Mouse (Mus musculus) colon, adult 2 months (tissue): Measurements from ENCODE around the gene Zfp639. TPM values are rescaled to one million over a fixed set of nuclear protein-coding genes. Genes with fewer than 3 reads are reported as not detected.

Experiments
- polyA plus RNA-seq: library from polyadenylated mRNA; depleted of rRNA; stranded (reverse); fragments of >200 nt; gene quantifications from 2 replicates; pipeline ENCODE4 v1.2.3, GENCODE M21; 2012; rRNA removed

Zfp639 gene
- polyA plus RNA-seq = 14.7 and 16.2 TPM in 2 replicates

DNA sequence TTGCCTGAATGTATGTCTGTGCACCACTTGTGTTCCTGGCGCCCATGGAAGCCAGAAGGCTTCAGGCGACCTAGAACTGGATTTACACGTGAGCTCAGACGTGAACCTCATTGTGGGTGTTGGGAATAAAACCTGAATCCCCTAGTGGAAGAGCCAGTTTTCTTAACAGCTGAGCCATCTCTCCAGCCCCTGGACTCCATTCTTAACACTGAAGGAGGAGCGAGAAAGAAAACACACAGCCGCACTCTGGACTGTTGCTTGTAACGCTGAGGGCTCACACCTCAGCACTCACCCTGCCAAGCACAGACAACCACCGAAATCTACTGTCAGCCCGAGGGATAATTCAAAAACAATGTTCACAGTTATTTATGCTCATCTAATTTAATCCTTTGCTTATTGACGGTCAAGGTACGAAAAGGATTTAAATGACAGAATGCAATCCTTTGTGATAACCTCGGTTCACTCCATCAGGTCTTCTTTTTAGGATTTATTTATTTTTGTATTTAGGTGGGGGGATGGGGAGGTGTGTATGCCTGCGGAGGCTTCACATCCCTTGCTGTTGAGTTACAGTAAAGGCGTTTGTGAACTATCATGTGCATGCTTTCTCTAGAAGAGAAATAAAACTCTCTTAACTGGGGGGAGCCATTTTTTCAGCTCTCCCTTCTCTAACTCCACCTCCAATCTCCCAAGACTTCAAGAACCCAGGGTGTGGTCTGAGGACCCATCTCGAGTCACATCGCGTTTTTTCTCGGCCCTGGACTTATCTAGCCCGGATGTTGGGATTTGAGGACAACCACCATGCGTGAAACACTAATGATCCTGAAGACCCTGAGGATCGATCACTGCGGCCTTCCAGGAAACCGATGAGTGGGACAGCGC, at the start of gene Zfp639:
Gene Zfp639, plus strand, starts transcription at position 764 of the 879 bp plus-strand sequence.

DNA sequence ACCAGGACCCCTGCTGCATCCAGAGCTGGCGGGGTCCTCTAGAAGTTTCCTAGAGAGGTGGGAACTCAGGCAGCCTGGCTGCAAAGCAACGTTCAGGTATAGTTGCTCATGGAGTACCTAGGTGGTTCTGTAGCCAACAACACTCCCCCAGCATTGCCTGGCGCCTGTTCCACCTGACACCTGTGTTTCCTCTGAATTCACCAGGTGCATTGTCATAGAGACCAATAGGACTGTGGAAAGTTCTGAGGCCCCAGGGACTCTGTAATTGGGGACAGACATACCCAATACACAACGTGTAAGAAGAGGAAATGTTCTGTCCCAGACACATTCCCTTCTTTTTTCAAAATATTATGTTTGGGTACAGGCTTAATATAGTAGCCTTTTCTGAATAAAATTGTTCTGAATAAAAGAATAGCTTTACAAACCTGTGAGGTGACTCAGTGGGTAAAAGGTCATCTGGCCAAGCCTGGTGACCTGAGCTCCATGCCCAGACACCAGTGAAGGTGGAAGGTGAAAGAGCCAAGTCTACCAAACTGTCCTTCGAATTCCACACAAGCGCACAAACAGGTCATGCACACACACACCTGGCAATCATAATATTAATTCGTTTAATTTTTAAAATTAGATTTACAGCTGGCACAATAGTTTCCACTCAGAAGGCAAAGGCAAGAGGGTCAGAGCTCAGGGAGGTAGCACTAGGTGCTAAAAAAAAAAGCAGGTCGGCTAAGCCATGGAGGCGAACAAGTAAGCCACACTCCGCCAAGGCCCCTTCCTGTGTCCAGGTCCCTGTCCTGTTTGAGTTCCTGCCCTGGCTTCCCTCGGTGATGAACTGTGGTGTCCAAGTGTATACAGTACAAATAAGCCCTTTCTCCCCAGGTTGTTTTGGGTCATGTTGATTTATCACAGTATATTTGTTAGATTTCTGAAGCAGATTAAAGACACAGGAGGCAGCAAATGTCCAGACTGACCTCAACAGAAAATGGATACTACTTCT, 17.7 kb upstream of the Zfp639 start, which contains the start of gene Kcnmb3:
Gene Kcnmb3, minus strand, starts transcription at position 135 of the 994 bp plus-strand sequence.

DNA sequence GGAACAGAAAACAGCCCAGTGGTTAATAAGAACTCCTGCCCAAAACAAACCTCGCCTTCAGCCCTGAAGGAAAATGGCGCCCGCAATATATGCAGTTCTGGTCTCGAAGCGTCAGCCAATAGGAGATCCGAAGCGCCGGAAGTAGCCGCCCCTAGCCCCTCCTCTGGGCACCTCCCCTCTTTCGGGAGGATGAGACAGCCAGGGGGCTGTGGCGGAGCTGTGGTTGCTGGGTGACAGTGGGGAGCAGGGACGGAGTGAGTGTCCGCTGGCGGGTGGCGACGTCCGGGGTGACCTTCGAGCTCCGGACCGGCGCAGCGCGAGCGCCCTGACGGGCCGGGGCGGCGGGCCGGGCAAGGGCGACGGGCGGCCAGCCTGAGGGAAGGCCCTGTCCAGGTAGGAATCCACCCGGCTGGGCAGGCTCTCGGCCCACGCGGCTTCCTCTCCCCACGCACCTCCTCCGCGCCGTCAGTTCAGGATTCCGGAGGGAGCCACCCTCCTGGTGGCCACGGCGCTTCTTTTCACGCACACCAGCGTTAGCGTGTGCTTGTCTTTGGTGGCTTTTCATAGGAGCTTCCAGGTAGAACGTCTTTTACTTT, 19.3 kb downstream of the Zfp639 start, which contains the start of gene Mfn1:
Gene Mfn1, plus strand, starts transcription at position 163 of the 596 bp plus-strand sequence.

Other genes with a start within 250 kb of the Zfp639 start
- 8.7 and 12.0 TPM in 2 replicates for gene Zmat3, start 144.2 kb upstream of the Zfp639 start, polyA plus RNA-seq
- 3.1 and 3.6 TPM in 2 replicates for gene Pik3ca, start 112.6 kb upstream of the Zfp639 start, polyA plus RNA-seq
- not detected in 2 replicates for gene Kcnmb3, start 18.0 kb upstream of the Zfp639 start, polyA plus RNA-seq
- gene Mfn1, start 19.2 kb downstream of the Zfp639 start, polyA plus RNA-seq = 10.5 and 10.8 TPM in 2 replicates
- gene Gnb4, start 106.3 kb downstream of the Zfp639 start, polyA plus RNA-seq = 11.8 and 15.2 TPM in 2 replicates
- 12.9 and 14.5 TPM in 2 replicates for gene Actl6a, start 196.0 kb downstream of the Zfp639 start, polyA plus RNA-seq
- 277 and 290 TPM in 2 replicates for gene Ndufb5, start 226.7 kb downstream of the Zfp639 start, polyA plus RNA-seq
- 0.81 and 1.2 TPM in 2 replicates for gene Mrpl47, start 227.3 kb downstream of the Zfp639 start, polyA plus RNA-seq